Mouse (Mus musculus) forebrain, embryonic 15.5 days (tissue): ENCODE measurements around the gene Tmc6. TPM values are rescaled to one million over a fixed set of nuclear protein-coding genes. Genes with fewer than 3 reads are reported as not detected.

ENCODE experiments used
- ATAC-seq: fragments of 200-750 bp; cut with Nextera tagmentation; replicated peaks from 2 replicates; pipeline ENCODE4 v1.8.0; 2017; ENCODE audit warnings: mild to moderate bottlenecking, moderate TSS enrichment, moderate library complexity
- H3K27ac ChIP-seq: fragments of 300-500 bp; sonication (generic); replicated peaks from 2 replicates; pipeline ENCODE4 v1.5.1; 2015; ENCODE audit warnings: mild to moderate bottlenecking, inconsistent platforms
- H3K27me3 ChIP-seq: fragments of 300-500 bp; sonication (generic); 2 replicates; pipeline ENCODE4 v1.6.1; 2015; ENCODE audit warnings: inconsistent platforms
- H3K36me3 ChIP-seq: fragments of 300-500 bp; sonication (generic); 2 replicates; pipeline ENCODE4 v1.6.1; 2015; ENCODE audit warnings: mild to moderate bottlenecking, inconsistent platforms
- H3K4me1 ChIP-seq: fragments of 300-500 bp; sonication (generic); 2 replicates; pipeline ENCODE4 v1.6.1; 2015; ENCODE audit warnings: inconsistent platforms
- H3K4me2 ChIP-seq: fragments of 300-500 bp; sonication (generic); replicated peaks from 2 replicates; pipeline ENCODE4 v1.6.1; 2015; ENCODE audit warnings: mild to moderate bottlenecking, inconsistent platforms
- H3K4me3 ChIP-seq: fragments of 300-500 bp; sonication (generic); 2 replicates; pipeline ENCODE4 v1.5.1; 2015; ENCODE audit warnings: mild to moderate bottlenecking, inconsistent platforms
- H3K9ac ChIP-seq: fragments of 300-500 bp; sonication (generic); replicated peaks from 2 replicates; pipeline ENCODE4 v1.6.1; 2015; ENCODE audit warnings: mild to moderate bottlenecking, inconsistent platforms
- H3K9me3 ChIP-seq: fragments of 300-500 bp; sonication (generic); 2 replicates; pipeline ENCODE4 v1.6.1; 2016; ENCODE audit warnings: inconsistent platforms
- WGBS: fragments of 180-500 bp; shearing (Covaris S2); methylation state at CpG from one replicate; pipeline ENCODE4 v1.1.7; 2015; ENCODE audit warnings: mixed read lengths; 5-methylcytosine and 5-hydroxymethylcytosine counted together
- polyA plus RNA-seq: library from polyadenylated mRNA; unstranded; fragments of >200 nt; fragmentation: Nextera tagmentation; extraction: Ambion mirVana; gene quantifications from 2 replicates; pipeline ENCODE4 v1.2.1, GENCODE M21; 2015

Gene Tmc6
- polyA plus RNA-seq, 1 experiment from 2014 or later = 2.6 TPM

DNA sequence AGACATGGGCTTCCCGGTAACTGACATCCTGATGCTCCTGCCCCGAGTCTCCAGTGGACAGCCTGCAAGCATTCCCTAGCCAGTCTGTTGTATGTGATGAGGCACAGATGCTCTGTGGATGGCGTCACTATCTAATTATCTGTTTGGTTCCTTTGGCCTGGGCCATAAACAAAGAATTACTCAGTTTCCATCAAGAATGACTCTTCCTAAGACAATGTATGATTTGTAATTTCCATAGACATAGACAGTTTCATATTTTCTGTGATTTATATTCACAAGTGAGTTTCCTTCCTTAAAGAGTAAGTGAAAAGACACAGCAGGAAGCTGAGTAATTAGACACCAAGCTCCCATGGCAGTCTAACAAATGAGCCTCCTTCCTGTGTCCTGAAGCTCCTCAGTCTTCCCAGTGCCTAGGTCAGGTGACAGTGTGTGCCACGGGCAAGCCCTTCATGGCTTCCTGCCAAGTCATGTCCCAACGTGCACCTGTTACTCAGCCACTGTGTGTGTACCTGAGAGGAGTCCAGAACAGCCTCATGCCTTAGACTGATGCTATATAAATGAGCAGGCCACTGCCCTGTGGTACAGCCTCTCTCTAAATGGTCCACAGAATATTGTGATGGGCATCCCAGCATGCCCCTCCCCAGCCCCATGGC is 45.8 kb downstream of the Tmc6 start:
- H3K27ac ChIP-seq = no peak overlapping the region
- WGBS = 69% methylated on average over 5 of the region's 5 CpGs
- ATAC-seq = no peak
- H3K9ac ChIP-seq = no peak overlapping the region
- H3K4me2 ChIP-seq = no peak overlapping the region
- no peaks in the 10 kb centered on the region for H3K27me3 ChIP-seq
- peaks cover 74% of the 10 kb centered on the region for H3K36me3 ChIP-seq
- H3K4me3 ChIP-seq = no peak overlapping the region
- no peaks in the 10 kb centered on the region for H3K4me1 ChIP-seq
- no peaks in the 10 kb centered on the region for H3K9me3 ChIP-seq

GRCm38 (mm10) chr11:117731470-117731869 is 50.5 kb downstream of the Tmc6 start:
- ATAC-seq = no peak
- H3K9me3 ChIP-seq = no peaks in the 10 kb centered on the region
- H3K36me3 ChIP-seq = peaks cover 30% of the 10 kb centered on the region
- H3K27ac ChIP-seq = no peak overlapping the region
- H3K4me3 ChIP-seq = no peak overlapping the region
- WGBS = 90% methylated on average over 7 of the region's 7 CpGs
- H3K4me2 ChIP-seq = no peak overlapping the region
- H3K9ac ChIP-seq = no peak overlapping the region
- H3K27me3 ChIP-seq = no peaks in the 10 kb centered on the region
- H3K4me1 ChIP-seq = no peaks in the 10 kb centered on the region

GRCm38 (mm10) chr11:117730490-117730838 is 51.5 kb downstream of the Tmc6 start:
- WGBS = 87% methylated on average over 4 of the region's 4 CpGs
- Histone ChIP-seq H3K4me1 (no peaks in the 10 kb centered on the region), H3K9ac (no peak overlapping the region), H3K27ac (no peak overlapping the region), H3K9me3 (no peaks in the 10 kb centered on the region), H3K27me3 (no peaks in the 10 kb centered on the region), H3K36me3 (peaks cover 24% of the 10 kb centered on the region; the same call in 1 of the 2 replicates), H3K4me3 (no peak overlapping the region), H3K4me2 (no peak overlapping the region)
- no peak for ATAC-seq

DNA sequence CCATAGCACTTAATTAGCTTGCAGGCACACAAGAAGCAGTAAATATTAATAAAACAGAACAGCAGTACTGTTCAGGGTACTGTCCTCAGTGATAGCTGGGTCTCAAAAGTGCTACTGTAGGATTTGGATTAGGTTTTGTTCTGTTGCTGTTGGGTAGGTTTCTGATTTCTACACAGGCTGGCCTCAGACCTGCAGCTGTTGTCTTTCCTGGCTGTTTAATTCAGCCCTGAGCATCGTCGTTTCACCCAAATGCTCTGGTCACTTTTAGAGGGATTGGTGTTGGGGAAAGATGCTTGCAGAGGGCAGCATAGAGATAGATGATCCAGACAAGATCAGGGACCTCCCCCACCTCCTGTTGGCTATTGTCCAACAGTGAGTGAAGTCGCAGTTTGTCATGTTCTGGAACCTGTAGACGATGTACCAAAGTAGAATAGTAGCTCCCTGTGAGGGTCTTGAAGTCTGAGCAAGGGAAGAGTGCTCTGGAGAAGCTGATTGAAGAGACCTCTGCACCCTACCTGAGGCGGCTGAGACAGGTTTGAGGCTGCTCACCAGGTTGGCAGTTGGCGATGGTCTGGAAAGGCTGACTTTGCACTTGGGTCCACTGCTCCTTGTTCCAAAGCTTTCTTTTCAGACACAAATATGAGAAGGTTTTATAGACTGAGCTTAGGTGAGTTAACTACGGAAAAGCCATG is 52.1 kb downstream of the Tmc6 start:
- no peak for ATAC-seq
- Histone ChIP-seq H3K9me3 (no peaks in the 10 kb centered on the region), H3K36me3 (peaks cover 21% of the 10 kb centered on the region; the same call in 1 of the 2 replicates), H3K4me3 (no peak overlapping the region), H3K27me3 (no peaks in the 10 kb centered on the region), H3K4me1 (no peaks in the 10 kb centered on the region), H3K27ac (no peak overlapping the region), H3K4me2 (no peak overlapping the region), H3K9ac (no peak overlapping the region)
- 83% methylated on average over 7 of the region's 7 CpGs for WGBS

- Histone ChIP-seq H3K9ac (no peak overlapping the region), H3K4me2 (no peak overlapping the region), H3K36me3 (peaks cover 19% of the 10 kb centered on the region; the same call in 1 of the 2 replicates), H3K9me3 (no peaks in the 10 kb centered on the region), H3K4me1 (no peaks in the 10 kb centered on the region), H3K4me3 (no peak overlapping the region), H3K27me3 (no peaks in the 10 kb centered on the region), H3K27ac (no peak overlapping the region)
- ATAC-seq = no peak
- 94% methylated on average over 3 of the region's 3 CpGs for WGBS
Observed at GRCm38 (mm10) chr11:117729341-117729740, 52.7 kb downstream of the Tmc6 start.

- 68% methylated on average over 1 of the region's 1 CpGs for WGBS
Observed at GRCm38 (mm10) chr11:117728841-117729240, 53.2 kb downstream of the Tmc6 start.

DNA sequence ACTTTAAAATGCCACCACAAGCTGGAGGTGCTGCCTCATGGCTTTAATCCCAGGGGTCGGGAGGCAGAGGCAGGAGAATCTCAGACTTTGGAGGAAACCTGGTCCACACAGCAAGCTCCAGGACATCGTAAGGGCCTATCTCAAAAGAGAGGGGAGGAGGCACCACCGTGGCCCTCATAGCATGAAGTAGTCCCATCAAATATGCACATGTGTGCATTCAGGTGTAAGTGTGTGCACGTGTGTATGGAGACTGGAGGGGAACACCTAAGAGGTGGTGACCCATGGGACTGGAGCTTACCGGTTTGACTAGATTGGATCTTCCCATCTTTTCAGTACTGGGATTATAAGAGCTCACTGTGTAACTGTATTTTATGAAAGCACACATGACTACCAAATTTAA is 53.8 kb downstream of the Tmc6 start:
- H3K27ac ChIP-seq = no peak overlapping the region
- no peaks in the 10 kb centered on the region for H3K27me3 ChIP-seq
- no peak overlapping the region for H3K9ac ChIP-seq
- peaks cover 17% of the 10 kb centered on the region; the same call in 1 of the 2 replicates for H3K36me3 ChIP-seq
- WGBS = 90% methylated on average over 5 of the region's 5 CpGs
- no peaks in the 10 kb centered on the region for H3K9me3 ChIP-seq
- H3K4me1 ChIP-seq = no peaks in the 10 kb centered on the region
- H3K4me3 ChIP-seq = no peak overlapping the region
- no peak for ATAC-seq
- H3K4me2 ChIP-seq = no peak overlapping the region

More at GRCm38 (mm10) chr11:117728841-117729240, 53.2 kb downstream of the Tmc6 start:
- no peak for ATAC-seq
- no peaks in the 10 kb centered on the region for H3K9me3 ChIP-seq
- no peak overlapping the region for H3K9ac ChIP-seq
- no peaks in the 10 kb centered on the region for H3K4me1 ChIP-seq
- H3K4me2 ChIP-seq = no peak overlapping the region
- no peaks in the 10 kb centered on the region for H3K27me3 ChIP-seq
- no peak overlapping the region for H3K27ac ChIP-seq
- H3K4me3 ChIP-seq = no peak overlapping the region
- H3K36me3 ChIP-seq = peaks cover 16% of the 10 kb centered on the region; the same call in 1 of the 2 replicates

DNA sequence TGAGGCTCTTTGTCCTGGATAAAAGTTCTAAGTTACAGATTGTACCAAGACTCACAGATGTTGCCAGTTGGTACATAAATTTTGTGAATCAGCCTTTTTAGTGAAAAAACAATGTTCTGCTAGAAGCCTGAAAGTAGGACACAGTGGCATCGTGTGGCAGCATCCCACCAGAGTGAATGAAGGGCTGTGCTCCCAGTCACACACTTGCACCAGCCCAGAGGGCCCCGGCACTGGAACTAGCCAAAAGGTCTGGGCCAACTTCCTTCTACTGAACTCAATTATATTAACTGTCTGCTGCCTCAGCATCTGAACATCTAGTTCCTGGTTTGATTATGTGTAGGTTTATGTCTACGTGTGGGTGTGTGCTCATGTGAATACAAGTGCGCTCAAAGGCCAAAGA is 55.0 kb downstream of the Tmc6 start:
- no peak overlapping the region for H3K27ac ChIP-seq
- no peak overlapping the region for H3K4me2 ChIP-seq
- no peaks in the 10 kb centered on the region for H3K9me3 ChIP-seq
- H3K36me3 ChIP-seq = peaks cover 21% of the 10 kb centered on the region
- H3K4me3 ChIP-seq = no peak overlapping the region
- H3K27me3 ChIP-seq = no peaks in the 10 kb centered on the region
- H3K9ac ChIP-seq = no peak overlapping the region
- no peak for ATAC-seq
- no peaks in the 10 kb centered on the region for H3K4me1 ChIP-seq
- 96% methylated on average over 4 of the region's 4 CpGs for WGBS

DNA sequence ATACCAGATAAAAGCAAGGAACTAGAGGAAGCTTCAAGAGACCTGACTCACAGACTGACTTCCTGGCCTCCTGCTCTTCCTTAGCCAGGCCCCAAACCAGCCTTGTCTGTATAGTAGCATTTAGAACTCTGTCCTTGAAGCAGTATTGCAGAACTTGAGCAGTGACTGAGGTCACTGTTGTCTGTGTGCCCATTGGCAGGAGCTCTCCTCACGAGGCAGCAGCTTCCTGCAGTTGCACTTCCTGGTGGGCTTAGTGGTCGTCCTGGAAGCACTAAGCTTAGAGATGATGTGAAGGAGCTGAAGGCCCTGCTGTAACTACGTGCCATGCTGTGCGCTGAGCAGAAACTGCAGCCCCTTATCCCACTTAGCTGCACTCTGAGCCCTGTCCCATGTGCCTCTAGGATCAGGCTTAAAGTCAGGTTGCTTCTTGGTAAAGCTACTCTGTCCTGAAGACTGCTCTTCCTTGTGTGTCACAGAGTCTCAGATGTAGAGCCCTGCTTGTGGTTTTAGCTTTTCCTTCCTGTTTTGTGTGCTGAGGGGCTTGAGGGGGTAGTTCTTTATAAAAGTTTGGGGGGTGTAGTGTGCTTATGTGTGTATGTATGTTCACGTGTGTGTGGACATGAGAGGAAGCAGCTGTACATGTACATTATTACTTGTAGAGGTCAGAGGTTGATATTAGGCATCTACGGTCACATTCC is 57.2 kb downstream of the Tmc6 start:
- no peak for ATAC-seq
- Histone ChIP-seq H3K9ac (no peak overlapping the region), H3K36me3 (peaks cover 41% of the 10 kb centered on the region), H3K27me3 (no peaks in the 10 kb centered on the region), H3K4me3 (no peak overlapping the region), H3K9me3 (no peaks in the 10 kb centered on the region), H3K4me2 (no peak overlapping the region), H3K4me1 (no peaks in the 10 kb centered on the region), H3K27ac (no peak overlapping the region)
- 87% methylated on average over 6 of the region's 6 CpGs for WGBS

- peaks cover 79% of the 10 kb centered on the region for H3K36me3 ChIP-seq
- H3K9ac ChIP-seq = no peak overlapping the region
Observed at GRCm38 (mm10) chr11:117718838-117719237, 63.2 kb downstream of the Tmc6 start.

More at GRCm38 (mm10) chr11:117718838-117719237, 63.2 kb downstream of the Tmc6 start:
- Histone ChIP-seq H3K4me2 (no peak overlapping the region), H3K9me3 (no peaks in the 10 kb centered on the region), H3K4me1 (no peaks in the 10 kb centered on the region), H3K27ac (no peak overlapping the region), H3K27me3 (no peaks in the 10 kb centered on the region), H3K4me3 (no peak overlapping the region)
- 95% methylated on average over 3 of the region's 3 CpGs for WGBS
- no peak for ATAC-seq
